Mouse (Mus musculus): ENCODE measurements around the gene Atp13a4. TPM values are rescaled to one million over a fixed set of nuclear protein-coding genes. Genes with fewer than 3 reads are reported as not detected.
A peak's percentile ranks its signal among the peaks of the same experiment; 100 is the strongest.

The Atp13a4 gene
- total RNA-seq, 2 experiments from 2014 or later, result 9.0 to 10.4 TPM

- DNase-seq (ENCODE audit: low spot score in 2 of 2), result no peak
Measured at GRCm38 (mm10) chr16:29481439-29481838, 63.2 kb downstream of the Atp13a4 start.

DNA sequence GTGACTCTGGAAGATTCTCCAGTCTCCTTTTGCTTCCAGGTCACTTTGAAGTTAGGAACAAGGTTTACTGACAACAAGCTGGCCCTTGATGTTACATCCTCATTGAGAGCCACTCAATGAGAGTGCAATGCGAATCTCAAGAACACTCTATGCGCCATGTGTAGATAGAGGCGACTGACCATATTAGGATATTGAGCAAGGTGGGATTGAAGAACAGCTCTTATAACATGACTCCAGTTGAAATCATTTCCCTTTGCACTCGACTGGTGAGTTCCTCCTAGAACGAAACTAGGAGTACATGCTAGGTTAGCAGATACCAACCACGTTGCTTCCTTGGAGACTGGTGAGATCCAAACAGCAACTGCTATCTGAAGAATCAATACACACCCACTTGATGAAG lies 64.3 kb downstream of the Atp13a4 start:
- DNase-seq (ENCODE audit: low spot score in 2 of 2), result no peak

DNA sequence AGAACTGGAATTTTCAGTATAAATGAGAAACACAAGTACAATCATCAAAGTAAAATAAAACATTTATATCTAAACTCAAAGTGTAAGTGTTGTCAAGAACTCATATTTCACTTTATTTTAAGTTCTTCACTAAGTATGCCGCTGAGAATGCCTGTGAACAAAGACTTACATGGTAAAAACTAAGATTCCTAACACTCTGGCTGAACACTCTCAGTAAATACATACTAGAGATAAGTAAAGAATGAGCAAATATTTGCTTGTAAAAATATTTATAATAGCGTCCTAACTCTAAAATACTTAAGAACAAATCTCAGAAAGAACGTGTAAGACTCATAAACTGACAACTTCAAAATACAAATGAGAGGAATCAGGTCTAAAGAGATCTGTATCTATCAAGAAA lies 80.9 kb downstream of the Atp13a4 start:
- no peak for DNase-seq (ENCODE audit: low spot score in 2 of 2)

- no peak for DNase-seq (ENCODE audit: low spot score in 2 of 2)
Measured at GRCm38 (mm10) chr16:29459331-29459730, 85.3 kb downstream of the Atp13a4 start.

DNA sequence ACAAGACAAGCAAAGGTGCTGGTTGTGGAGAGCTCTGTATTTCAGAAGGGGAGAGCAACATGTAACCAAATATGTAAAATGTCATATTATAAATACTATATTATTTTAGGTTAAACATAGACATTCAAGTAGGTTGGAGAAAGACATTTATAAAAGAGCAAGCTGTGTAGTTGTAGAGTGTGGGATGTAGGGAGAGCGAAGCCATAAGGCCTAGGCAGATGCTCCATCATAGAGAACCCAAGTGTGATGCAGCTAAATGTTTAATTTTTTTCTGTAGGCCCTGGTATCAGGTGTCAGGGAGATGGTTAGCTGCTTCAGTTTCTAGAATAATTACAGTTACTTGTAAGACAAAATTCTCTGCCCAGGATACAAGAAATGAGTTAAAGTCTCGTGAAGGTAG lies 87.8 kb downstream of the Atp13a4 start:
- DNase-seq (ENCODE audit: low spot score in 2 of 2), result peak in 1 of 2 experiments; percentile 10

GRCm38 (mm10) chr16:29453282-29453681 lies 91.4 kb downstream of the Atp13a4 start:
- no peak for DNase-seq (ENCODE audit: low spot score in 2 of 2)

GRCm38 (mm10) chr16:29451706-29452105 lies 93.0 kb downstream of the Atp13a4 start:
- DNase-seq (ENCODE audit: low spot score in 2 of 2), result peak; percentile 61 to 62

DNA sequence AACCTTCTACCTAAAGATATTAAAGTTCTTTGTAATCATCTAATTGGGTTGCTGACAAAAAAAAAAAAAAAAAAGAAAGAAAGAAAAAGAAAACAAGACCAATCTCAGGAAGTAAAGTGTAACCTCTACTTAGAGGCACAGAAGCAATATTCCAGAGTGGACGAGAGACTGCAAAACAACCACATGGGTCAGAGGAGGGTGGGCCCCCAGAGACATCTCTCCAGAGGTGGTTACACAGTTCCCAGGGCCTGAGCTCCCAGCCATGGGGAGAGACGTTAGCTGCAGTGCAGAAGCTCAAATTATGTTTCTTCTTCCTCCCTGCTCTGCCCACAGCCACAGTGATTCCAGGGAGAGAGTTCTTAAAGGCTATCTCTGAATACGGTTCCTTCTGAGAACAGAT lies 102.5 kb downstream of the Atp13a4 start:
- DNase-seq (ENCODE audit: low spot score in 2 of 2), result no peak

DNA sequence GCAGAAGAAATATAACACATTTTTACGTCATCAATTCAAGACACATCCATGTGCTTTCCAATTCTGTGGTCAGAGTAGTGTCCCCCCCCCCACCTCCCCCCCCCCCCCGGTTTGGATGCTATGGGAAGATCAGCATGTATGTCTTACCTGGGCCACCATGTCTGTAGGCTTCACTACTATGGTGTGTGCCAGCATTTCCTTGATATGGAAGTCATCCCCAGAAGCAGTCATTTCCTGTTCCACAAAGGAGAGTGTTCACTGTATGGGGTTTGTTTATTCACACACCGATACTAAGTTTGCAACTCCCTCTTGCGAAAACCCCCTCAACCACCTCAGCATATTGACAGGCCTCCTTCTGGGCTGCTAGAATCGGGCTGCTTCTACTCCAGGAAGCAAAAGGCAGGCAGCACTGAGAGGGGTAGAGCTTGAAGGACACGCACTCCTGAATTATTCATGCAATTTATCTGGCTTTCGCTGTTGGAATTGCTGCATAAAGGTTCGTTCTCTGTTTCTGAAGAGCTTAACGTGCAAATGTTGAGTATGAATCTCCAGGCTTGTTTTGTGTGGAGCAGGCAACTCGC lies 103.2 kb downstream of the Atp13a4 start:
- no peak for DNase-seq (ENCODE audit: low spot score in 2 of 2)

GRCm38 (mm10) chr16:29438045-29438444 lies 106.6 kb downstream of the Atp13a4 start:
- no peak for DNase-seq (ENCODE audit: low spot score in 2 of 2)

GRCm38 (mm10) chr16:29435746-29436145 lies 108.9 kb downstream of the Atp13a4 start:
- DNase-seq (ENCODE audit: low spot score in 2 of 2), result no peak

- peak; percentile 61 to 66 for DNase-seq (ENCODE audit: low spot score in 2 of 2)
Measured at GRCm38 (mm10) chr16:29434712-29435111, 110.0 kb downstream of the Atp13a4 start.

DNA sequence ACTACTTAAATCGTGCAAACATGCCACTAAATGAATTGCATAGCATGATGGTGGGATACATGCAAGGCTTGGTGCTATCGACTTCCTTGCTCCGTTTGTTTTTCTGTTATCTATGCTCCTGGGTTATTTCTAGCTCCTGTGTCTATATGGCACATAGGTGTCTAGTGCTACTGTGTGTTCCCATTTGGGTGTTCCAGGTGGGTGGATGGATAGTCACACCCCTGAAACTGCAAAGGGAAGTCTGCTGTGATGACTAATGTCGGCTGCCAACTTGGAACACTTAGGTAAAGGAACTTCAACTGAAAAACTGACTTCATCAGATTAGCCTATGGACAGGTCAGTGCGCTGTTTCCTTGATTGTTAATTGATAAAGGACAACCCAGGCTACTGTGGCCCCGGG lies 129.8 kb downstream of the Atp13a4 start:
- DNase-seq (ENCODE audit: low spot score in 2 of 2), result peak; percentile 31 to 42

DNA sequence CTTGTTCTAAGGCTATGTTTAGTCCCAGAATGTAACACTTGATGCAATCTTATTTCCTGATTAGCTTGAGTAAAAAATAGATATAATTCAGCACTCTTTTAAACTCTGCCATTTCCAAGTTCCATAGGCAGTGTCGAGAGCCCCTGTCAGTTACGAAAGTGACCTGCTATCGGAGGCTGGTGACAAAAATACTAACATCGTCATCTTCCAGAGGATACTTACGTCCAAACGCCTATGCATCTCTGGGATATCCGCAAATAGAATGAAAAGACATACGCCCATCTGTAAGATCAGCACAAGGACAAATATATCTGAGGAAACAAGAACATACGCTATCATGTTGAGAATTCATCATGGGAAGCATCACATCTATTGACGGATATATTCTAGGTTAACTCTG lies 137.3 kb downstream of the Atp13a4 start:
- no peak for DNase-seq (ENCODE audit: low spot score in 2 of 2)

- no peak for DNase-seq (ENCODE audit: low spot score in 2 of 2)
Measured at GRCm38 (mm10) chr16:29399079-29399478, 145.6 kb downstream of the Atp13a4 start.

DNA sequence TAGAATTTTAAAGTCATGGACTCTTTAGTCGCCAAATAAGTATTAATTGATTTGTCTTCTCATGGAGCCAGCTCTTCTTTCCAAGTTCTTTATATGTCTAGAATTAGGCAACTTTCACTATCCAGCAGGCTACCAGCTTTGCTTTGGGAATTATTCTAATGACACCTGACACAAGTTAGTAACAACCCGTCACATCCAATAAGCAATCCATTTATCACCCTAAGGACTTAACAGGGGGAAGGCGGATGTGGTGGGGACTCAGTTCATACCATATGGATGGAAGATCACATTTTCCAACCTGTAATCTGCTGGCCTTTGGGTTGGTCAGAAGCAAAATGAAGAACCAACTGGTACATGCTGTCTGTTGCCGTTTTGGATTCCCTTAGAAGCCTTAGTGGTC lies 159.9 kb downstream of the Atp13a4 start:
- DNase-seq (ENCODE audit: low spot score in 2 of 2), result no peak

GRCm38 (mm10) chr16:29378458-29378857 lies 166.2 kb downstream of the Atp13a4 start, which contains the start of gene Atp13a5:
Gene Atp13a5, minus strand, starts transcription at chr16:29378732.
- DNase-seq (ENCODE audit: low spot score in 2 of 2), result no peak

- DNase-seq (ENCODE audit: low spot score in 2 of 2), result peak; percentile 18 to 44
Measured at GRCm38 (mm10) chr16:29374636-29375035, 170.0 kb downstream of the Atp13a4 start.

Other genes with a start within 250 kb of the Atp13a4 start
- gene Atp13a5, start 166.1 kb downstream of the Atp13a4 start, total RNA-seq (2021), result 1 to 10 TPM; 8.4 to 8.5 TPM
- gene Opa1, start 34.5 kb upstream of the Atp13a4 start, total RNA-seq (2021), result 100 to 1,000 TPM; 102 to 111 TPM

Data from left cerebral cortex, adult 18-20 months (tissue).